Comparison of ENCODE assay signal across 9 mouse cellular contexts in genomic region chr5:140847300-140847729, GRCm38 (mm10). TPM values are rescaled to one million over a fixed set of nuclear protein-coding genes. Genes with fewer than 3 reads are reported as not detected.
DNase-seq lines count a peak whose midpoint lies in the region; ATAC-seq and TF ChIP-seq lines count a peak whose summit lies in the region.
"Had no signal": no experiment of that assay in that cellular context is flagged by ENCODE, and none has a peak within 500 bp of the region (broad histone marks: within the 10 kb centered on the region; RNA-seq: fewer than 3 reads in every experiment).

No protein-coding gene starts in this region.

- 12% methylated on average over 5 of the region's 5 CpGs for WGBS in forebrain, postnatal 0 days
- 13% methylated on average over 5 of the region's 5 CpGs for WGBS in kidney, postnatal 0 days

- peak; percentile 94 for TF ChIP-seq CTCF in forebrain, postnatal 0 days (IDR thresholded peaks at IDR 0.05; ENCODE audit: low read depth)
- peak; percentile 92 for TF ChIP-seq CTCF in kidney, postnatal 0 days (IDR thresholded peaks at IDR 0.05; ENCODE audit: low read depth)

- peak; percentile 85 for ATAC-seq in forebrain, postnatal 0 days
- ATAC-seq in kidney, postnatal 0 days (replicated peaks; ENCODE audit: low FRiP score, low read depth), result peak; percentile 40; the same call in 1 of the 2 replicates
- ATAC-seq in megakaryocyte progenitor cell, adult 5-6 weeks (replicated peaks; ENCODE audit: poor library complexity), result peak; percentile 91

- H3K36me3 ChIP-seq in forebrain, postnatal 0 days (ENCODE audit: insufficient read depth), result no peaks in the 10 kb centered on the region
- H3K36me3 ChIP-seq in kidney, postnatal 0 days (ENCODE audit: insufficient read depth, low read length), result no peaks in the 10 kb centered on the region
- H3K36me3 ChIP-seq: limb, embryonic 12.5 days had no signal

- DNase-seq in adrenal gland, postnatal 14 days, result peak; percentile 58
- no peak for DNase-seq in adrenal gland, postnatal 4 days (ENCODE audit: low spot score in 2 of 2)
- peak; percentile 12 for DNase-seq in urinary bladder, postnatal 25 days (ENCODE audit: low spot score)
- DNase-seq in urinary bladder, adult 18-20 months (ENCODE audit: low spot score in 2 of 2), result no peak
- DNase-seq in forebrain, postnatal 0 days, result peak; percentile 85
- DNase-seq in kidney, postnatal 0 days (ENCODE audit: low spot score), result peak; percentile 83
- peak; percentile 35 for DNase-seq in right cerebral cortex, postnatal 4 days

- no peak overlapping the region for H3K9ac ChIP-seq in forebrain, postnatal 0 days
- no peak overlapping the region for H3K9ac ChIP-seq in kidney, postnatal 0 days (ENCODE audit: low read depth, low read length)
- H3K9ac ChIP-seq: limb, embryonic 12.5 days had no signal

- H3K9me3 ChIP-seq in forebrain, postnatal 0 days (ENCODE audit: low read length), result 0 out of 2 replicates have a peak, but pooled peaks cover 3% of the 10 kb centered on the region
- no peaks in the 10 kb centered on the region; the same call in 1 of the 2 replicates for H3K9me3 ChIP-seq in kidney, postnatal 0 days (replicated peaks; ENCODE audit: low read length)

- H3K4me1 ChIP-seq in forebrain, postnatal 0 days (ENCODE audit: insufficient read depth), result no peaks in the 10 kb centered on the region
- no peaks in the 10 kb centered on the region for H3K4me1 ChIP-seq in kidney, postnatal 0 days (replicated peaks; ENCODE audit: insufficient read depth, low read length)
- H3K4me1 ChIP-seq: limb, embryonic 12.5 days had no signal

- no peaks in the 10 kb centered on the region for H3K27me3 ChIP-seq in forebrain, postnatal 0 days (ENCODE audit: insufficient read depth, low read length)
- H3K27me3 ChIP-seq in kidney, postnatal 0 days (ENCODE audit: insufficient read depth, low read length), result no peaks in the 10 kb centered on the region
- H3K27me3 ChIP-seq: limb, embryonic 12.5 days had no signal

- no peak overlapping the region for H3K4me3 ChIP-seq in forebrain, postnatal 0 days (ENCODE audit: low read depth, low read length)
- H3K4me3 ChIP-seq in kidney, postnatal 0 days (replicated peaks; ENCODE audit: low read depth, low read length), result no peak overlapping the region
- H3K4me3 ChIP-seq: limb, embryonic 12.5 days had no signal

- H3K27ac ChIP-seq in forebrain, postnatal 0 days (ENCODE audit: low read depth, low read length), result no peak overlapping the region
- H3K27ac ChIP-seq in kidney, postnatal 0 days, result no peak overlapping the region
- H3K27ac ChIP-seq: limb, embryonic 12.5 days had no signal

- no peak overlapping the region for H3K4me2 ChIP-seq in forebrain, postnatal 0 days (ENCODE audit: low read depth)
- no peak overlapping the region for H3K4me2 ChIP-seq in kidney, postnatal 0 days (ENCODE audit: low read length)
- H3K4me2 ChIP-seq: limb, embryonic 12.5 days had no signal

RNA-seq across cellular contexts. Expression of gene Gna12, which starts 17.1 kb away (rescaled TPM):
- total RNA-seq in adrenal gland, postnatal 14 days (2021), result 114 and 117 TPM in 2 replicates
- 100 to 1,000 TPM; 134 TPM for total RNA-seq in adrenal gland, postnatal 4 days (2021)
- total RNA-seq in forebrain, postnatal 0 days (2014; rRNA removed), result 102 and 138 TPM in 2 replicates
- polyA plus RNA-seq in forebrain, postnatal 0 days (2015; fragmentation: Nextera tagmentation; extraction: Ambion mirVana), result 35.6 and 39.0 TPM in 2 replicates
- polyA plus RNA-seq in kidney, postnatal 0 days (2015; fragmentation: Nextera tagmentation; extraction: Ambion mirVana), result 28.1 and 48.8 TPM in 2 replicates
- 45.4 and 50.2 TPM in 2 replicates for total RNA-seq in megakaryocyte progenitor cell, adult 5-6 weeks (2015)
- 33.6 and 33.9 TPM in 2 replicates for total RNA-seq in megakaryocyte progenitor cell, adult 5-6 weeks (2017)

Comparison
In these comparisons a context has a peak if more than half of its experiments do, and no peak if none do; other contexts are left out.
1. DNase-seq: peak in adrenal gland, postnatal 14 days (single experiment), urinary bladder, postnatal 25 days (single experiment), forebrain, postnatal 0 days (single experiment), kidney, postnatal 0 days (single experiment) and right cerebral cortex, postnatal 4 days (single experiment); none in adrenal gland, postnatal 4 days (0 of 2) and urinary bladder, adult 18-20 months (0 of 2).
2. ATAC-seq: peak in every context shown above with its lines; median percentile 91 in megakaryocyte progenitor cell, adult 5-6 weeks; 85 in forebrain, postnatal 0 days; 40 in kidney, postnatal 0 days.